In the genomic region with DNA sequence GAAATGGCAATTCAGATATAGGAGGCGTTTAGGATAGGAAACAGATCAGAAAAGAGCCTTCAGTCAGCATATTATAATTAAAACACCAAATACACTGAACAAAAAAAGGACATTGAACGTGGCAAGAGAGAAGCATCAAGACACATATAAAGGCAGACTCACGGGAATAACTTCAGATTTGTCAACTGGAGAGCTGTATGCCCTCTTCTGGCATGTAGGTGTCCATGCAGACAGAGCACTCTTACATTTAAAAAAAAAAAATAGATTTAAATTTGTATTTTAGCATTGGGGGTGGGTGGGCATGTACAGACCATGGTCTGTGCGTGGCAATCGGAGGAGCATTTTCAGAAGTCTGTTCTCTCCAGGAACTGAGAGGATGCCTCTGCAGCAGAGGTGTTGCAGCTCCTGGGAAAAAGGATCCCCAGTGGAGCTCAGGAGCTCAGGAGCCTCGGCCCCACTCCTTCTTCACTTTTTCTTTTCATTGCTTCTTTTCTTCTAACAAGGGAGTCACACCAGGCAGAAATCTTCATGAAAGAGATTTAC, we compare ENCODE assay signal across 20 mouse cellular contexts. TPM values are rescaled to one million over a fixed set of nuclear protein-coding genes. Genes with fewer than 3 reads are reported as not detected.
DNase-seq lines count a peak whose midpoint lies in the region; ATAC-seq and TF ChIP-seq lines count a peak whose summit lies in the region.
"Had no signal": no experiment of that assay in that cellular context is flagged by ENCODE, and none has a peak within 500 bp of the region (broad histone marks: within the 10 kb centered on the region; RNA-seq: fewer than 3 reads in every experiment).

No protein-coding gene starts in this region.

- ATAC-seq in heart, embryonic 12.5 days (ENCODE audit: insufficient number of reproducible peaks, low FRiP score), result no peak
- ATAC-seq in midbrain, embryonic 14.5 days (ENCODE audit: low FRiP score, low TSS enrichment), result no peak
- no peak for ATAC-seq in midbrain, embryonic 15.5 days (replicated peaks)
- no peak for ATAC-seq in stomach, postnatal 0 days (ENCODE audit: low FRiP score, low TSS enrichment)

- DNase-seq in heart, adult 2 months, result no peak
- DNase-seq in layer of hippocampus, adult 2 months (ENCODE audit: low spot score in 2 of 2), result no peak
- no peak for DNase-seq in layer of hippocampus, adult 9-10 months (ENCODE audit: low spot score)
- peak; percentile 26 for DNase-seq in midbrain, embryonic 14.5 days
- no peak for DNase-seq in stomach, postnatal 0 days (ENCODE audit: low spot score)
- DNase-seq: adrenal gland, adult 8-10 months; cerebellum, adult 9-11 months; gastrocnemius, postnatal 14 days; heart, postnatal 10 days; kidney, adult 11 months; kidney, postnatal 25 days; lung, adult 2 months; thymus, postnatal 36 days had no signal

- H3K4me2 ChIP-seq in heart, embryonic 12.5 days, result no peak overlapping the region
- no peak overlapping the region for H3K4me2 ChIP-seq in midbrain, embryonic 14.5 days (ENCODE audit: low read length)
- no peak overlapping the region for H3K4me2 ChIP-seq in midbrain, embryonic 15.5 days
- H3K4me2 ChIP-seq in stomach, postnatal 0 days (replicated peaks; ENCODE audit: low read depth), result no peak overlapping the region
- H3K4me2 ChIP-seq: embryonic facial prominence, embryonic 13.5 days; hindbrain, embryonic 13.5 days; midbrain, embryonic 12.5 days; neural tube, embryonic 15.5 days had no signal

- no peak overlapping the region for H3K27ac ChIP-seq in heart, adult 2 months
- H3K27ac ChIP-seq in heart, embryonic 12.5 days (ENCODE audit: poor library complexity, severe bottlenecking), result no peak overlapping the region
- no peak overlapping the region for H3K27ac ChIP-seq in layer of hippocampus, adult 2 months
- H3K27ac ChIP-seq in midbrain, embryonic 14.5 days (replicated peaks; ENCODE audit: low read depth, low read length), result no peak overlapping the region
- H3K27ac ChIP-seq in midbrain, embryonic 15.5 days, result no peak overlapping the region
- H3K27ac ChIP-seq in stomach, postnatal 0 days (replicated peaks), result no peak overlapping the region
- H3K27ac ChIP-seq: embryonic facial prominence, embryonic 13.5 days; hindbrain, embryonic 13.5 days; macrophage; midbrain, embryonic 12.5 days; neural tube, embryonic 15.5 days had no signal

- H3K27me3 ChIP-seq in heart, adult 2 months (ENCODE audit: control insufficient read depth, insufficient read depth, low read length), result no peaks in the 10 kb centered on the region
- H3K27me3 ChIP-seq in heart, embryonic 12.5 days (replicated peaks), result no peaks in the 10 kb centered on the region
- H3K27me3 ChIP-seq in midbrain, embryonic 14.5 days (ENCODE audit: control insufficient read depth, insufficient read depth, low read length), result no peaks in the 10 kb centered on the region
- no peaks in the 10 kb centered on the region for H3K27me3 ChIP-seq in midbrain, embryonic 15.5 days (replicated peaks)
- H3K27me3 ChIP-seq in stomach, postnatal 0 days (ENCODE audit: control insufficient read depth, insufficient read depth, low read length), result no peaks in the 10 kb centered on the region
- H3K27me3 ChIP-seq: embryonic facial prominence, embryonic 13.5 days; hindbrain, embryonic 13.5 days; midbrain, embryonic 12.5 days; neural tube, embryonic 15.5 days had no signal

- H3K4me1 ChIP-seq in heart, adult 2 months (ENCODE audit: control insufficient read depth, insufficient read depth, low read length), result no peaks in the 10 kb centered on the region
- no peaks in the 10 kb centered on the region for H3K4me1 ChIP-seq in heart, embryonic 12.5 days (replicated peaks)
- H3K4me1 ChIP-seq in midbrain, embryonic 14.5 days (ENCODE audit: control insufficient read depth, insufficient read depth, low read length), result no peaks in the 10 kb centered on the region
- no peaks in the 10 kb centered on the region for H3K4me1 ChIP-seq in midbrain, embryonic 15.5 days
- no peaks in the 10 kb centered on the region for H3K4me1 ChIP-seq in stomach, postnatal 0 days (replicated peaks; ENCODE audit: control insufficient read depth, insufficient read depth)
- H3K4me1 ChIP-seq: embryonic facial prominence, embryonic 13.5 days; hindbrain, embryonic 13.5 days; neural tube, embryonic 15.5 days had no signal

- no peaks in the 10 kb centered on the region for H3K36me3 ChIP-seq in heart, adult 2 months (ENCODE audit: control insufficient read depth, insufficient read depth, low read length)
- no peaks in the 10 kb centered on the region for H3K36me3 ChIP-seq in heart, embryonic 12.5 days
- no peaks in the 10 kb centered on the region for H3K36me3 ChIP-seq in midbrain, embryonic 14.5 days (ENCODE audit: control insufficient read depth, insufficient read depth, low read length)
- H3K36me3 ChIP-seq in midbrain, embryonic 15.5 days (replicated peaks), result no peaks in the 10 kb centered on the region
- H3K36me3 ChIP-seq in stomach, postnatal 0 days (ENCODE audit: control insufficient read depth, insufficient read depth, low read length), result no peaks in the 10 kb centered on the region
- H3K36me3 ChIP-seq: embryonic facial prominence, embryonic 13.5 days; hindbrain, embryonic 13.5 days; midbrain, embryonic 12.5 days; neural tube, embryonic 15.5 days had no signal

- intact Hi-C loops in heart, adult 2 months (cut with DNase I), result loop anchor here (1.0 kb wide), 1 partner anchor 204 kb away; no protein-coding TSS in a partner anchor

- peak; percentile 75 for TF ChIP-seq CTCF in heart, adult 2 months (IDR thresholded peaks at IDR 0.05)
- peak; percentile 76 for TF ChIP-seq CTCF in layer of hippocampus, adult 2 months (conservative IDR thresholded peaks at IDR 0.05)
- peak; percentile 56 for TF ChIP-seq CTCF in stomach, postnatal 0 days (IDR thresholded peaks at IDR 0.05; ENCODE audit: low read depth)

- H3K9ac ChIP-seq in heart, adult 2 months (ENCODE audit: low read depth, low read length), result no peak overlapping the region
- H3K9ac ChIP-seq in heart, embryonic 12.5 days, result no peak overlapping the region
- no peak overlapping the region for H3K9ac ChIP-seq in midbrain, embryonic 14.5 days (replicated peaks; ENCODE audit: low read length)
- no peak overlapping the region for H3K9ac ChIP-seq in midbrain, embryonic 15.5 days
- H3K9ac ChIP-seq in stomach, postnatal 0 days (ENCODE audit: low read length), result no peak overlapping the region
- H3K9ac ChIP-seq: embryonic facial prominence, embryonic 13.5 days; hindbrain, embryonic 13.5 days; midbrain, embryonic 12.5 days; neural tube, embryonic 15.5 days had no signal

- no peaks in the 10 kb centered on the region for H3K79me2 ChIP-seq in heart, adult 2 months (replicated peaks; ENCODE audit: control insufficient read depth, insufficient read depth, low read length)

- WGBS in heart, adult 2 months, result 59% methylated on average over 6 of the region's 6 CpGs
- WGBS in heart, embryonic 12.5 days, result 73% methylated on average over 6 of the region's 6 CpGs
- 69% methylated on average over 6 of the region's 6 CpGs for WGBS in midbrain, embryonic 14.5 days
- 74% methylated on average over 6 of the region's 6 CpGs for WGBS in midbrain, embryonic 15.5 days
- 69% methylated on average over 6 of the region's 6 CpGs for WGBS in stomach, postnatal 0 days

- no peaks in the 10 kb centered on the region for H3K9me3 ChIP-seq in heart, embryonic 12.5 days (replicated peaks)
- H3K9me3 ChIP-seq in midbrain, embryonic 14.5 days (ENCODE audit: control insufficient read depth, low read length), result no peaks in the 10 kb centered on the region
- H3K9me3 ChIP-seq in midbrain, embryonic 15.5 days, result no peaks in the 10 kb centered on the region
- H3K9me3 ChIP-seq in stomach, postnatal 0 days (ENCODE audit: control insufficient read depth, low read length), result no peaks in the 10 kb centered on the region
- H3K9me3 ChIP-seq: embryonic facial prominence, embryonic 13.5 days; hindbrain, embryonic 13.5 days; midbrain, embryonic 12.5 days; neural tube, embryonic 15.5 days had no signal

- TF ChIP-seq POLR2A in heart, adult 2 months (IDR thresholded peaks at IDR 0.05; ENCODE audit: insufficient read depth, low read depth, low read length), result no peak

- no peak for TF ChIP-seq EP300 in heart, adult 2 months (IDR thresholded peaks at IDR 0.05; ENCODE audit: insufficient read depth, low read depth, low read length)
- TF ChIP-seq EP300 in stomach, postnatal 0 days (optimal IDR thresholded peaks at IDR 0.05), result no peak

- no peak overlapping the region for H3K4me3 ChIP-seq in heart, adult 2 months
- no peak overlapping the region for H3K4me3 ChIP-seq in heart, embryonic 12.5 days
- no peak overlapping the region for H3K4me3 ChIP-seq in layer of hippocampus, adult 2 months
- H3K4me3 ChIP-seq in midbrain, embryonic 14.5 days (replicated peaks; ENCODE audit: low read depth, low read length), result no peak overlapping the region
- H3K4me3 ChIP-seq in midbrain, embryonic 15.5 days, result no peak overlapping the region
- no peak overlapping the region for H3K4me3 ChIP-seq in stomach, postnatal 0 days (ENCODE audit: low read depth, low read length)
- H3K4me3 ChIP-seq: embryonic facial prominence, embryonic 13.5 days; hindbrain, embryonic 13.5 days; midbrain, embryonic 12.5 days; neural tube, embryonic 15.5 days had no signal

RNA-seq across cellular contexts. Expression of gene Snrpe, which starts 24.0 kb away (rescaled TPM):
- 10 to 100 TPM; 65.6 to 70.2 TPM for total RNA-seq in heart, adult 2 months (2021)
- polyA plus RNA-seq in heart, adult 2 months (2012; rRNA removed), result 28.0 and 67.6 TPM in 2 replicates
- polyA plus RNA-seq in heart, embryonic 12.5 days (2016; fragmentation: Nextera tagmentation; extraction: Ambion mirVana), result 421 and 452 TPM in 2 replicates
- total RNA-seq in layer of hippocampus, adult 2 months (2021), result 10 to 100 TPM; 58.5 to 69.1 TPM
- polyA plus RNA-seq in midbrain, embryonic 14.5 days (2014; fragmentation: Nextera tagmentation; extraction: Ambion mirVana), result 540 and 556 TPM in 2 replicates
- polyA plus RNA-seq in midbrain, embryonic 15.5 days (2015; fragmentation: Nextera tagmentation; extraction: Ambion mirVana), result 416 and 427 TPM in 2 replicates
- polyA plus RNA-seq in stomach, postnatal 0 days (2015; fragmentation: Nextera tagmentation; extraction: Ambion mirVana), result 348 and 359 TPM in 2 replicates
